Mouse (Mus musculus) CH12.LX (cell line): ENCODE data around the gene Rgs17. TPM values are rescaled to one million over a fixed set of nuclear protein-coding genes. Genes with fewer than 3 reads are reported as not detected.

Source experiments
- DNase-seq: peaks from one replicate; pipeline ENCODE4 v3.0.0-alpha.2; 2013; ENCODE audit errors: extremely low read depth
- H3K27ac ChIP-seq: 2 replicates; pipeline ENCODE4 v1.5.1; 2012; ENCODE audit warnings: low read depth, mild to moderate bottlenecking, control low read depth, moderate library complexity; ENCODE audit not compliant: insufficient read depth
- H3K27me3 ChIP-seq: replicated peaks from 2 replicates; pipeline ENCODE3; 2012; ENCODE audit warnings: inconsistent platforms
- H3K36me3 ChIP-seq, 2 experiments: replicated peaks in 1 of 2; 2 replicates each; pipeline versions ENCODE3 to v1.6.1; 2012; ENCODE audit warnings: inconsistent platforms in 1 of 2, low read length in 1 of 2, mild to moderate bottlenecking in 1 of 2, mixed read lengths in 1 of 2, moderate library complexity in 1 of 2; ENCODE audit not compliant: control insufficient read depth in 1 of 2, insufficient read depth in 1 of 2
- H3K4me1 ChIP-seq, 2 experiments: 2 replicates each; pipeline ENCODE4 v1.6.1; 2012; ENCODE audit warnings: inconsistent platforms in 1 of 2, moderate library complexity in 1 of 2; ENCODE audit not compliant: insufficient read depth in 2 of 2, control insufficient read depth in 1 of 2
- H3K4me2 ChIP-seq: 2 replicates; pipeline ENCODE4 v1.6.1; 2012; ENCODE audit warnings: low read depth, mild to moderate bottlenecking, control low read depth; ENCODE audit not compliant: poor library complexity, insufficient read depth, severe bottlenecking
- H3K4me3 ChIP-seq, 3 experiments: fragments of 150-350 bp in 1 of 3; sonication (generic) in 1 of 3; replicated peaks in 1 of 3; 2 replicates each; pipeline versions ENCODE3 to v1.5.1; 2011 to 2012; ENCODE audit warnings: low read depth in 2 of 3, low read length in 2 of 3, mild to moderate bottlenecking in 2 of 3, moderate library complexity in 2 of 3, control low read depth in 1 of 3, improper control_type of control experiment in 1 of 3, inconsistent platforms in 1 of 3, mixed read lengths in 1 of 3; ENCODE audit not compliant: poor library complexity in 1 of 3
- H3K79me2 ChIP-seq: replicated peaks from 2 replicates; pipeline ENCODE4 v1.6.1; 2012; ENCODE audit warnings: mild to moderate bottlenecking, moderate library complexity; ENCODE audit not compliant: control insufficient read depth, poor library complexity, insufficient read depth, severe bottlenecking; ENCODE audit errors: extremely low read depth
- H3K9ac ChIP-seq: 2 replicates; pipeline ENCODE4 v1.6.1; 2012; ENCODE audit warnings: low read depth, mild to moderate bottlenecking, control low read depth, moderate library complexity; ENCODE audit not compliant: insufficient read depth
- H3K9me3 ChIP-seq: replicated peaks from 2 replicates; pipeline ENCODE3; 2012; ENCODE audit warnings: low read length, inconsistent platforms, mixed read lengths
- CTCF ChIP-seq, 2 experiments: IDR thresholded peaks in 1 of 2; conservative IDR thresholded peaks in 1 of 2; 2 replicates each; pipeline ENCODE4 v1.5.1; 2011 to 2012; ENCODE audit warnings: low read depth in 2 of 2, low read length in 2 of 2, improper control_type of control experiment in 1 of 2, inconsistent platforms in 1 of 2, mild to moderate bottlenecking in 1 of 2, moderate library complexity in 1 of 2
- E2F4 ChIP-seq: IDR thresholded peaks from 2 replicates; pipeline ENCODE4 v1.6.1; 2011; ENCODE audit warnings: low read depth, low read length, improper control_type of control experiment; ENCODE audit not compliant: insufficient replicate concordance
- GABPA ChIP-seq: IDR thresholded peaks from 2 replicates; pipeline ENCODE4 v1.6.1; 2012; ENCODE audit warnings: low read depth, low read length, improper control_type of control experiment, inconsistent platforms; ENCODE audit not compliant: insufficient replicate concordance
- MXI1 ChIP-seq: IDR thresholded peaks from 2 replicates; pipeline ENCODE4 v1.6.1; 2011; ENCODE audit warnings: mild to moderate bottlenecking, low read depth, low read length, improper control_type of control experiment
- POLR2AphosphoS2 ChIP-seq: IDR thresholded peaks from 2 replicates; pipeline ENCODE4 v1.6.1; 2011; ENCODE audit warnings: low read depth, low read length, improper control_type of control experiment
- RCOR1 ChIP-seq: conservative IDR thresholded peaks from 2 replicates; pipeline ENCODE4 v1.6.1; 2012; ENCODE audit warnings: low read depth, mild to moderate bottlenecking, inconsistent platforms, low read length, improper control_type of control experiment
- TBP ChIP-seq: conservative IDR thresholded peaks from 2 replicates; pipeline ENCODE4 v1.6.1; 2011; ENCODE audit warnings: low read depth, low read length, improper control_type of control experiment
- UBTF ChIP-seq: IDR thresholded peaks from 2 replicates; pipeline ENCODE4 v1.6.1; 2012; ENCODE audit warnings: low read depth, mild to moderate bottlenecking, inconsistent platforms, low read length, improper control_type of control experiment, moderate library complexity
- USF2 ChIP-seq: conservative IDR thresholded peaks from 2 replicates; pipeline ENCODE4 v1.6.1; 2011; ENCODE audit warnings: low read depth, low read length, improper control_type of control experiment
- ZKSCAN1 ChIP-seq: IDR thresholded peaks from 2 replicates; pipeline ENCODE4 v1.6.1; 2012; ENCODE audit warnings: low read depth, inconsistent platforms, low read length, improper control_type of control experiment, borderline replicate concordance
- ZNF384 ChIP-seq: IDR thresholded peaks from 2 replicates; pipeline ENCODE4 v1.6.1; 2012; ENCODE audit warnings: low read depth, low read length, improper control_type of control experiment, inconsistent platforms
- dilution Hi-C: fragments of 300-500 bp; cut with MboI; formaldehyde crosslinking; loops from 2 replicates; pipeline ENCODE4 v1.14.3; 2020; ENCODE audit warnings: low sequenced_read_pairs; ENCODE audit not compliant: extremely low pct_unique_long_range_greater_than_20kb, extremely low pct_ligation_motif_present
- in situ Hi-C: fragments of 300-500 bp; cut with MboI; formaldehyde crosslinking; loops from 3 replicates; pipeline ENCODE4 v1.14.3; 2019; ENCODE audit warnings: low sequenced_read_pairs, low pct_ligation_motif_present, low pct_unique_long_range_greater_than_20kb, mixed read lengths
- polyA plus RNA-seq: library from polyadenylated mRNA; unstranded; fragments of >175 nt; gene quantifications from 2 replicates; pipeline ENCODE4 v1.2.1, GENCODE M21; 2012; ENCODE audit warnings: low read depth; ENCODE audit not compliant: insufficient read length
- total RNA-seq, 2 experiments: library from RNA; depleted of rRNA; stranded (reverse); fragments of 300-350 nt in 1 of 2; fragments of >200 nt in 1 of 2; gene quantifications; 2 replicates each; pipeline ENCODE4 v1.2.3; 2012 to 2014

Rgs17 gene
- total and polyA plus RNA-seq, 3 experiments, result not detected

DNA sequence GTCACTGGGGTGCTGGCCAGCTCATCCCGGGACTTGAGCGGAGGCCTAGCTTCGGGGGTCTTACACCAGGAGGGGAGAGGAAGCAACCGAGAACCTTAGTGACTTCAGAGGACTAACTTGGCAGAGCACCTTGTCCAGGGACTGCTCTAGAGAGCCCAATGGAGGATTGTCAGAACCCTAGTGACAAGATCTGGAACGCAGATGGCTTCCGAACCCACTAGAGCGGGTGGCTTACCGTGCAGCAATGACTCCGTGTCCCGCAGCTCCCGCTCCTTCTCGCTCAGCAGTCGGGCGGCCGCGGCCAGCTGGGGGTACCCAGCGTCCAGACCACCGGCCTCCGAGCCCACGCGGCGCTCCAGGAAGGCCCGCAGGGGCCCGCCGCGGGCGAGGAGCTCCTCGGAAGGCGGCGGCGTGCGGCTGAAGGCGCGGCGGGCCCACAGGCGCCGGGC, 98.9 kb downstream of the Rgs17 start:
- Histone ChIP-seq H3K79me2 (peaks cover 25% of the 10 kb centered on the region), H3K27me3 (no peaks in the 10 kb centered on the region), H3K9me3 (no peaks in the 10 kb centered on the region), H3K36me3 (peaks cover 25 to 39% of the 10 kb centered on the region in 2 experiments), H3K4me3 (peak overlapping the region; percentile 89 to 98 (median 90)), H3K27ac (peak overlapping the region; percentile 29; the same call in 1 of the 2 replicates), H3K4me1 (peaks cover 7 to 32% of the 10 kb centered on the region in 2 experiments), H3K9ac (peak overlapping the region; percentile 93), H3K4me2 (0 out of 2 replicates have a peak overlapping the region, but pooled peaks have one; percentile 63)
- in situ Hi-C loops, result loop anchor here (25.0 kb wide), 1 partner anchor 1239 kb away; the partner anchor contains the start of gene Ipcef1
- no peak for TF ChIP-seq RCOR1
- TF ChIP-seq UBTF, result peak; percentile 73; the same call in 1 of the 2 replicates
- TF ChIP-seq ZKSCAN1, result no peak
- no peak for DNase-seq
- dilution Hi-C loops, result no loop called here

DNA sequence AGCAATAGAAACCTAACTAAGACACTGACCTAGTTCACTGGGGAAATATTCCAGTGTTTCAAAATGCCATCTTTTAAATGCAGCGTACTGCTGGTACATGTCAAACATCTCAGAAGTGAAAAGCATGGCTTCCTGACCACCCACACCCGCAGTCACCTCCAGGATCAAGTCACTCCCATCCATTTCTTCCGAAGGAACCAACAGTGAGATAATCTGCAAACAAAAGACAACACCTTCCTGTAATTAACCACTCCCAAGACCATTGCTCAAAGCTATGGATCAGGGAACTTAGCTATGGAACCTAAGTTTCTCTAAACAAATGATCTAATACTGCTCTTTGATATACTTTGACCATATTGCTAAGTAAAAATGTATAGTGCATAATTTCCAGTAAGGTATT, 103.4 kb downstream of the Rgs17 start:
- no peak overlapping the region for H3K4me2 ChIP-seq
- H3K27ac ChIP-seq, result no peak overlapping the region
- peaks cover 25% of the 10 kb centered on the region for H3K79me2 ChIP-seq
- no peaks in the 10 kb centered on the region for H3K9me3 ChIP-seq
- no peak overlapping the region for H3K4me3 ChIP-seq
- peaks cover 55 to 77% of the 10 kb centered on the region in 2 experiments for H3K36me3 ChIP-seq
- TF ChIP-seq GABPA (no peak), USF2 (no peak), ZNF384 (no peak)
- H3K4me1 ChIP-seq, result peaks cover 7 to 22% of the 10 kb centered on the region in 2 experiments
- no peaks in the 10 kb centered on the region for H3K27me3 ChIP-seq
- dilution Hi-C loops (no loop called here), in situ Hi-C loops (loop anchor here (25.0 kb wide), 1 partner anchor 1244 kb away; the partner anchor contains the start of gene Ipcef1)
- DNase-seq, result no peak
- no peak overlapping the region for H3K9ac ChIP-seq

DNA sequence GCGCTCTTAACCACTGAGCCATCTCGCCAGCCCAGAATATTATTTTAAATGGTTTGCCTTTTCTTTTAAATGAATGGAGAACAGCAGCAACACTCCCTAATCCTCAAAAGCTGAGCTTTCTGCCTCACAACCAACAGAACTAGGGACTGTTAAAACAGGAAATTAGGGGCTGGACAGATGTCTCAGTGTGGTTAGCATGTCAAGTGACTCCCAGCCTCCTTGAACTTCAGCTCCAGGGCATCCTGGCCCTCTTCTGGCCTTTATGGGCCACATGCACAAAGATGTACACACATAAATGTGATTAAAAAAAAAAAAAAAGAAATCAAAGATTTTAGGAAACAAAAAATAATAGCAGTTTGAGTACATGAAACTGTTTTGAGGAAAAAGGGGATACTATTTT, 106.2 kb downstream of the Rgs17 start:
- H3K27ac ChIP-seq, result no peak overlapping the region
- H3K9me3 ChIP-seq, result no peaks in the 10 kb centered on the region
- DNase-seq, result no peak
- no peak overlapping the region for H3K4me3 ChIP-seq
- H3K9ac ChIP-seq, result no peak overlapping the region
- no peak overlapping the region for H3K4me2 ChIP-seq
- in situ Hi-C loops (loop anchor here (25.0 kb wide), 1 partner anchor 1246 kb away; the partner anchor contains the start of gene Ipcef1), dilution Hi-C loops (no loop called here)
- peaks cover 66 to 89% of the 10 kb centered on the region in 2 experiments for H3K36me3 ChIP-seq
- no peaks in the 10 kb centered on the region for H3K27me3 ChIP-seq
- peaks cover 10% of the 10 kb centered on the region for H3K79me2 ChIP-seq
- no peak for TF ChIP-seq E2F4
- TF ChIP-seq USF2, result no peak
- no peak for TF ChIP-seq CTCF (conservative IDR thresholded peaks at IDR 0.05 in 1 of 2, IDR thresholded peaks at IDR 0.05 in 1 of 2; ENCODE audit: low read depth in 2 of 2, low read length in 2 of 2)
- TF ChIP-seq TBP, result no peak
- no peak for TF ChIP-seq UBTF
- TF ChIP-seq ZNF384, result no peak
- no peak for TF ChIP-seq POLR2AphosphoS2
- no peak for TF ChIP-seq MXI1
- peaks cover 0 to 5% of the 10 kb centered on the region in 2 experiments; a peak in 1 of 4 replicates for H3K4me1 ChIP-seq
